Comparison of ENCODE assay signal across 8 mouse cellular contexts in genomic region chr9:110657474-110658078, GRCm38 (mm10). TPM values are rescaled to one million over a fixed set of nuclear protein-coding genes. Genes with fewer than 3 reads are reported as not detected.
A peak's percentile ranks its signal among the peaks of the same experiment; 100 is the strongest.
DNase-seq lines count a peak whose midpoint lies in the region; ATAC-seq and TF ChIP-seq lines count a peak whose summit lies in the region.

No protein-coding gene starts in this region.

- H3K9ac ChIP-seq in neural tube, embryonic 11.5 days (ENCODE audit: low read length): peak overlapping the region; percentile 85
- peak overlapping the region; percentile 70; the same call in 1 of the 2 replicates for H3K9ac ChIP-seq in embryonic facial prominence, embryonic 12.5 days
- peak overlapping the region; percentile 75 for H3K9ac ChIP-seq in hindbrain, embryonic 12.5 days
- peak overlapping the region; percentile 32; the same call in 1 of the 2 replicates for H3K9ac ChIP-seq in liver, adult 2 months (ENCODE audit: low read depth, low read length)

- H3K4me1 ChIP-seq in neural tube, embryonic 11.5 days (ENCODE audit: control insufficient read depth, insufficient read depth, low read length): peaks cover 24% of the 10 kb centered on the region
- peaks cover 25% of the 10 kb centered on the region; the same call in 1 of the 2 replicates for H3K4me1 ChIP-seq in embryonic facial prominence, embryonic 12.5 days
- peaks cover 30% of the 10 kb centered on the region for H3K4me1 ChIP-seq in hindbrain, embryonic 12.5 days
- peaks cover 43% of the 10 kb centered on the region for H3K4me1 ChIP-seq in liver, adult 2 months (ENCODE audit: control insufficient read depth, insufficient read depth, low read length)

- peak overlapping the region; percentile 69 for H3K4me2 ChIP-seq in neural tube, embryonic 11.5 days (ENCODE audit: low read depth)
- peak overlapping the region; percentile 69 for H3K4me2 ChIP-seq in embryonic facial prominence, embryonic 12.5 days (replicated peaks)
- H3K4me2 ChIP-seq in hindbrain, embryonic 12.5 days (replicated peaks): peak overlapping the region; percentile 77

- peaks cover 12% of the 10 kb centered on the region for H3K27me3 ChIP-seq in neural tube, embryonic 11.5 days (ENCODE audit: control insufficient read depth, insufficient read depth, low read length)
- H3K27me3 ChIP-seq in embryonic facial prominence, embryonic 12.5 days: peaks cover 16% of the 10 kb centered on the region
- H3K27me3 ChIP-seq in hindbrain, embryonic 12.5 days: peaks cover 18% of the 10 kb centered on the region
- H3K27me3 ChIP-seq in liver, adult 2 months (ENCODE audit: control insufficient read depth, insufficient read depth, low read length): no peaks in the 10 kb centered on the region

- no peaks in the 10 kb centered on the region for H3K36me3 ChIP-seq in neural tube, embryonic 11.5 days (ENCODE audit: control insufficient read depth, insufficient read depth, low read length)
- 0 out of 2 replicates have a peak, but pooled peaks cover 6% of the 10 kb centered on the region for H3K36me3 ChIP-seq in embryonic facial prominence, embryonic 12.5 days
- peaks cover 9% of the 10 kb centered on the region; the same call in 1 of the 2 replicates for H3K36me3 ChIP-seq in hindbrain, embryonic 12.5 days
- H3K36me3 ChIP-seq in liver, adult 2 months (ENCODE audit: control insufficient read depth, insufficient read depth, low read length): no peaks in the 10 kb centered on the region

- H3K79me2 ChIP-seq in liver, adult 2 months (ENCODE audit: control insufficient read depth, insufficient read depth, low read length): peaks cover 24% of the 10 kb centered on the region

- H3K4me3 ChIP-seq in neural tube, embryonic 11.5 days (ENCODE audit: low read depth, low read length): peak overlapping the region; percentile 72
- peak overlapping the region; percentile 66 for H3K4me3 ChIP-seq in embryonic facial prominence, embryonic 12.5 days
- peak overlapping the region; percentile 70 for H3K4me3 ChIP-seq in hindbrain, embryonic 12.5 days
- peak overlapping the region; percentile 93 for H3K4me3 ChIP-seq in liver, adult 2 months (ENCODE audit: insufficient read depth, low read depth, low read length)

- WGBS in neural tube, embryonic 11.5 days: 85% methylated on average over 13 of the region's 13 CpGs
- WGBS in embryonic facial prominence, embryonic 12.5 days: 78% methylated on average over 13 of the region's 13 CpGs
- WGBS in hindbrain, embryonic 12.5 days: 76% methylated on average over 13 of the region's 13 CpGs
- 8% methylated on average over 13 of the region's 13 CpGs for WGBS in liver, adult 2 months

- no peak overlapping the region for H3K27ac ChIP-seq in neural tube, embryonic 11.5 days (ENCODE audit: low read depth, low read length)
- H3K27ac ChIP-seq in embryonic facial prominence, embryonic 12.5 days: no peak overlapping the region
- H3K27ac ChIP-seq in hindbrain, embryonic 12.5 days: 0 out of 2 replicates have a peak overlapping the region, but pooled peaks have one; percentile 93
- H3K27ac ChIP-seq in liver, adult 2 months (replicated peaks; ENCODE audit: insufficient read depth, low read depth, low read length): peak overlapping the region; percentile 93

- ATAC-seq in neural tube, embryonic 11.5 days (ENCODE audit: insufficient read depth, low FRiP score, low TSS enrichment): no peak
- no peak for ATAC-seq in embryonic facial prominence, embryonic 12.5 days (ENCODE audit: insufficient number of reproducible peaks, insufficient read depth, low FRiP score, low TSS enrichment)
- no peak for ATAC-seq in hindbrain, embryonic 12.5 days (ENCODE audit: low FRiP score)

- TF ChIP-seq CTCF in liver, adult 2 months (IDR thresholded peaks at IDR 0.05; ENCODE audit: low read depth, low read length): no peak

- no peak for DNase-seq in neural tube, embryonic 11.5 days (ENCODE audit: low spot score)
- DNase-seq in neural tube, embryonic 10.5 days (ENCODE audit: extremely low spot score, low spot score): no peak
- peak; percentile 90 for DNase-seq in liver, adult 2 months (ENCODE audit: extremely low read depth, low read depth, low spot score)
- DNase-seq in natural killer cell, adult 2 months (ENCODE audit: low spot score in 2 of 2): peak; percentile 69 to 70
- no peak for DNase-seq in cerebellum, adult 11 months
- no peak for DNase-seq in cerebellum, adult 8-10 months

- TF ChIP-seq POLR2A in liver, adult 2 months (IDR thresholded peaks at IDR 0.05; ENCODE audit: extremely low read depth, insufficient read depth, low read length): no peak

- H3K9me3 ChIP-seq in neural tube, embryonic 11.5 days (ENCODE audit: control insufficient read depth, low read length): no peaks in the 10 kb centered on the region
- H3K9me3 ChIP-seq in embryonic facial prominence, embryonic 12.5 days: no peaks in the 10 kb centered on the region
- H3K9me3 ChIP-seq in hindbrain, embryonic 12.5 days (replicated peaks): no peaks in the 10 kb centered on the region

RNA-seq across cellular contexts. Expression of gene Ccdc12, which starts 1.3 kb away (rescaled TPM):
- 131 and 134 TPM in 2 replicates for polyA plus RNA-seq in neural tube, embryonic 11.5 days (2014; fragmentation: Nextera tagmentation; extraction: Ambion mirVana)
- 118 and 120 TPM in 2 replicates for polyA plus RNA-seq in embryonic facial prominence, embryonic 12.5 days (2016; fragmentation: Nextera tagmentation; extraction: Ambion mirVana)
- 113 and 114 TPM in 2 replicates for polyA plus RNA-seq in hindbrain, embryonic 12.5 days (2016; fragmentation: Nextera tagmentation; extraction: Ambion mirVana)
- 28.7 and 29.9 TPM in 2 replicates for total RNA-seq in liver, adult 2 months (2014; rRNA removed)
- polyA plus RNA-seq in liver, adult 2 months (2012; rRNA removed): 48.7 and 51.4 TPM in 2 replicates

RNA-seq across cellular contexts. Expression of gene Nbeal2, which starts 3.6 kb away (rescaled TPM):
- 0.87 and 1.1 TPM in 2 replicates for polyA plus RNA-seq in neural tube, embryonic 11.5 days (2014; fragmentation: Nextera tagmentation; extraction: Ambion mirVana)
- polyA plus RNA-seq in embryonic facial prominence, embryonic 12.5 days (2016; fragmentation: Nextera tagmentation; extraction: Ambion mirVana): 1.2 and 1.7 TPM in 2 replicates
- polyA plus RNA-seq in hindbrain, embryonic 12.5 days (2016; fragmentation: Nextera tagmentation; extraction: Ambion mirVana): 1.8 and 2.1 TPM in 2 replicates
- total RNA-seq in liver, adult 2 months (2014; rRNA removed): 2.1 and 4.6 TPM in 2 replicates
- 11.6 and 12.7 TPM in 2 replicates for polyA plus RNA-seq in liver, adult 2 months (2012; rRNA removed)

RNA-seq across cellular contexts. Expression of gene Nradd, which starts 33.3 kb away (rescaled TPM):
- polyA plus RNA-seq in neural tube, embryonic 11.5 days (2014; fragmentation: Nextera tagmentation; extraction: Ambion mirVana): 23.4 and 24.3 TPM in 2 replicates
- 58.8 and 59.8 TPM in 2 replicates for polyA plus RNA-seq in embryonic facial prominence, embryonic 12.5 days (2016; fragmentation: Nextera tagmentation; extraction: Ambion mirVana)
- polyA plus RNA-seq in hindbrain, embryonic 12.5 days (2016; fragmentation: Nextera tagmentation; extraction: Ambion mirVana): 39.0 and 45.2 TPM in 2 replicates
- total RNA-seq in liver, adult 2 months (2014; rRNA removed): 0.65 and 1.6 TPM in 2 replicates
- polyA plus RNA-seq in liver, adult 2 months (2012; rRNA removed): 0.92 and 1.4 TPM in 2 replicates

Comparison
In these comparisons a context has a peak if more than half of its experiments do, and no peak if none do; other contexts are left out.
1. DNase-seq: peak in liver, adult 2 months (single experiment) and natural killer cell, adult 2 months (2 of 2); none in neural tube, embryonic 11.5 days (single experiment), neural tube, embryonic 10.5 days (single experiment), cerebellum, adult 11 months (single experiment) and cerebellum, adult 8-10 months (single experiment).
2. H3K27ac ChIP-seq: peak in hindbrain, embryonic 12.5 days (single experiment) and liver, adult 2 months (single experiment); none in neural tube, embryonic 11.5 days (single experiment) and embryonic facial prominence, embryonic 12.5 days (single experiment).
3. H3K9ac ChIP-seq: peak in every context shown above with its lines; median percentile 85 in neural tube, embryonic 11.5 days; 75 in hindbrain, embryonic 12.5 days; 70 in embryonic facial prominence, embryonic 12.5 days; 32 in liver, adult 2 months.
4. Peak in every context shown above with its lines, with median percentiles within 50 percentile points of each other: H3K4me2 ChIP-seq and H3K4me3 ChIP-seq.